ENCODE assay signal across 13 mouse cellular contexts in genomic region chr12:29698976-29699375, GRCm38 (mm10).
DNase-seq lines count a peak whose midpoint lies in the region; ATAC-seq lines count a peak whose summit lies in the region.
"Had no signal": no experiment of that assay in that cellular context is flagged by ENCODE, and none has a peak within 500 bp of the region (broad histone marks: within the 10 kb centered on the region; RNA-seq: fewer than 3 reads in every experiment).

No protein-coding gene starts in this region.

- H3K27me3 ChIP-seq in midbrain, embryonic 12.5 days: peaks cover 56% of the 10 kb centered on the region
- H3K27me3 ChIP-seq: heart, embryonic 15.5 days; kidney, embryonic 15.5 days; liver, embryonic 15.5 days had no signal

- peak; percentile 38 for ATAC-seq in midbrain, embryonic 12.5 days (ENCODE audit: low FRiP score, low read depth)
- ATAC-seq in megakaryocyte, adult 5-6 weeks (ENCODE audit: poor library complexity, severe bottlenecking): no peak

- H3K27ac ChIP-seq in midbrain, embryonic 12.5 days (replicated peaks): peak overlapping the region; percentile 82
- H3K27ac ChIP-seq: heart, embryonic 15.5 days; kidney, embryonic 15.5 days; liver, embryonic 15.5 days had no signal

- H3K4me1 ChIP-seq in midbrain, embryonic 12.5 days: peaks cover 62% of the 10 kb centered on the region
- H3K4me1 ChIP-seq: liver, embryonic 15.5 days had no signal

- peak overlapping the region; percentile 32 for H3K4me2 ChIP-seq in midbrain, embryonic 12.5 days (replicated peaks)
- H3K4me2 ChIP-seq: heart, embryonic 15.5 days; kidney, embryonic 15.5 days; liver, embryonic 15.5 days had no signal

- WGBS in midbrain, embryonic 12.5 days: 16% methylated on average over 10 of the region's 10 CpGs

- H3K9me3 ChIP-seq in midbrain, embryonic 12.5 days: no peaks in the 10 kb centered on the region
- H3K9me3 ChIP-seq: heart, embryonic 15.5 days; kidney, embryonic 15.5 days; liver, embryonic 15.5 days had no signal

- peak overlapping the region; percentile 31; the same call in 1 of the 2 replicates for H3K9ac ChIP-seq in midbrain, embryonic 12.5 days (replicated peaks)
- H3K9ac ChIP-seq: heart, embryonic 15.5 days; kidney, embryonic 15.5 days; liver, embryonic 15.5 days had no signal

- H3K4me3 ChIP-seq in midbrain, embryonic 12.5 days: no peak overlapping the region
- H3K4me3 ChIP-seq: heart, embryonic 15.5 days; kidney, embryonic 15.5 days; liver, embryonic 15.5 days had no signal

- peak; percentile 32 to 41 for DNase-seq in cerebellum, postnatal 25 days
- DNase-seq in cerebellum, adult 11 months: no peak
- peak; percentile 61 to 81 for DNase-seq in right cerebral cortex, postnatal 10 days (ENCODE audit: low spot score in 2 of 2)
- no peak for DNase-seq in right cerebral cortex, postnatal 25 days
- DNase-seq in c-Kit-positive CD71-positive TER-119-positive erythroid progenitor cells, embryonic 14.5 days (ENCODE audit: low spot score): no peak
- DNase-seq in spleen, adult 12 weeks (ENCODE audit: low spot score): no peak
- DNase-seq: adrenal gland, adult 8-10 months; cerebellum, postnatal 36 days had no signal

- H3K36me3 ChIP-seq in midbrain, embryonic 12.5 days: no peaks in the 10 kb centered on the region
- H3K36me3 ChIP-seq: heart, embryonic 15.5 days; kidney, embryonic 15.5 days; liver, embryonic 15.5 days had no signal

Comparison
In these comparisons a context has a peak if more than half of its experiments do, and no peak if none do; other contexts are left out.
1. DNase-seq: peak in cerebellum, postnatal 25 days (2 of 2) and right cerebral cortex, postnatal 10 days (2 of 2); none in cerebellum, adult 11 months (single experiment), right cerebral cortex, postnatal 25 days (single experiment), c-Kit-positive CD71-positive TER-119-positive erythroid progenitor cells, embryonic 14.5 days (single experiment) and spleen, adult 12 weeks (single experiment).